Mouse (Mus musculus): ENCODE results near the gene Fut8. TPM values are rescaled to one million over a fixed set of nuclear protein-coding genes. Genes with fewer than 3 reads are reported as not detected.

The Fut8 gene
- polyA plus RNA-seq, 1 experiment from 2014 or later = 28.7 TPM

DNA sequence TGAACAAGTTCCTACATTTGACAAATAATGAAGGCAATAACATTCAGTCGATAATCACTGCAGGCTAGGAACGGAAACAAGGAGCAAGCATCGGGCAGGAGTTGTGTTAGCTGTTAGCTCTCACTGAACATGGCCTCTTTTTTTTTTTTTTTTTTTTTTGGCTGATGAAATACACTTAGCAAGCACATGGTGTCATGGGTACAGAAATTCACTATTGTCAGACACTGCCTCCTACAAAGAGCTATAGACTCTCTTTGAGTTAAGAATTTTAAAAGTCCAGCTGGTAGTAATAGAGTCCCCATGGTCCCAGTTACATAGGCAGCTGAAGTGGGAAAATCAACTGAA, 23.4 kb upstream of the Fut8 start:
- Histone ChIP-seq H3K4me1 (ENCODE audit: control insufficient read depth, insufficient read depth, low read length) (no peaks in the 10 kb centered on the region), H3K9me3 (replicated peaks; ENCODE audit: control insufficient read depth, low read length) (no peaks in the 10 kb centered on the region), H3K36me3 (ENCODE audit: control insufficient read depth, insufficient read depth, low read length) (no peaks in the 10 kb centered on the region), H3K9ac (ENCODE audit: low read length) (no peak overlapping the region), H3K27me3 (replicated peaks; ENCODE audit: control insufficient read depth, insufficient read depth, low read length) (no peaks in the 10 kb centered on the region), H3K27ac (ENCODE audit: low read depth, low read length) (no peak overlapping the region), H3K4me3 (ENCODE audit: low read depth, low read length) (no peak overlapping the region), H3K4me2 (ENCODE audit: low read length) (no peak overlapping the region)
- DNase-seq (ENCODE audit: low spot score) = no peak
- WGBS = 86% methylated on average over 3 of the region's 3 CpGs
- no peak for ATAC-seq

DNA sequence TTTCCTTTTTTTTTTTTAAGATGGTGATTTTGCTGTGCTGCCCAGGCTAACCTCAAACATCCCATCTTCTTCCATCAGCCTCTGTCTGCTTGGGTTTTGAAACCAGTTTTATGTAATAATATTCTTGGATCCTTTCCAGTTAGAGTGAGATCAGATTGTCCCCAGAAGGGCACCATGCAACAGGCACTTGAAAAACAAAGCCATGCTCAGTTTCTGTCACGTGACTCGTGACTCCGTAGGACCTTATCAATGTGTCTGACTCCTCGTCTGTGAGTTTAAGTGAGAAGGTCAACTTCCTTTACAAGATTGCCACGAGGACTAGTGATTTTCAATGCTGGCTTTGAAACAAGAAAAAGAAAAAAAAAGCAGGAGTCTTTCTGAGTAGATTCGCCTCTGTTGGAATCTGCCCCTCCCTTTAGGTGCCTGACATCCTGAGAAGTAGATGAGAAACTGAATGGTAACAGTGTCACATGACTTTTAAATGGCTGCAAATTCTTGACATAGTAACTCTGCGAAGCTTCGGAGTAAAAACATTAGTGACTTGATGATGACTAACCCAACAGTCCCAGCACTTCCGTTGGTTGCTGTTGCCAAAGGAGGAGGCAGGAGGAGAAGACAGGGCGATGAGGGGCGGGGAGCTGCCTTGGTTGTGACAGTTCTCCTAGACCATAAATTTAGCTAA, 21.3 kb upstream of the Fut8 start:
- WGBS = 85% methylated on average over 11 of the region's 11 CpGs
- no peak overlapping the region for H3K9ac ChIP-seq (ENCODE audit: low read length)
- no peaks in the 10 kb centered on the region for H3K36me3 ChIP-seq (ENCODE audit: control insufficient read depth, insufficient read depth, low read length)
- DNase-seq (ENCODE audit: low spot score) = no peak
- H3K4me3 ChIP-seq (ENCODE audit: low read depth, low read length) = no peak overlapping the region
- no peak overlapping the region for H3K27ac ChIP-seq (ENCODE audit: low read depth, low read length)
- no peaks in the 10 kb centered on the region for H3K9me3 ChIP-seq (replicated peaks; ENCODE audit: control insufficient read depth, low read length)
- no peak for ATAC-seq
- no peak overlapping the region for H3K4me2 ChIP-seq (ENCODE audit: low read length)
- H3K4me1 ChIP-seq (ENCODE audit: control insufficient read depth, insufficient read depth, low read length) = no peaks in the 10 kb centered on the region
- no peaks in the 10 kb centered on the region for H3K27me3 ChIP-seq (replicated peaks; ENCODE audit: control insufficient read depth, insufficient read depth, low read length)

DNA sequence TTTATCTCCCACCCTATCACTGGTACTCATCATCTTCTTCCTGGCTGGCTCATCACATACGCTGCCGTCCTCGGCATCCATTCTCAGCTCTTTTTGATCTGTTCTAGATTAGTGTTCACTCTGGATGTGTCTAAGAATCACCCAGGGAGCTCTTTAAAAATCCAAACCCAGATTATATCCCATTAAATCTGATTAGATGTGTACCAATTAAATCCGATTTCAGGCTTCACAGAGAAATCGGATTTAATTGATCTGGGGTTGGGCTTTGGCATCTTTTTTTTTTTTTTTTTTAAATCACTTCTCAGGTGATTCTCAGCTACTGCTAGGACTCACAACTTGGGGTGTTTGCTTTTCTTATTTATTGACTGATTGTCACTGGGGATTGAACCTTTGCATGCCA, 17.3 kb upstream of the Fut8 start:
- Histone ChIP-seq H3K36me3 (ENCODE audit: control insufficient read depth, insufficient read depth, low read length) (no peaks in the 10 kb centered on the region), H3K9ac (ENCODE audit: low read length) (no peak overlapping the region), H3K4me1 (ENCODE audit: control insufficient read depth, insufficient read depth, low read length) (no peaks in the 10 kb centered on the region), H3K9me3 (replicated peaks; ENCODE audit: control insufficient read depth, low read length) (no peaks in the 10 kb centered on the region), H3K27ac (ENCODE audit: low read depth, low read length) (no peak overlapping the region), H3K27me3 (replicated peaks; ENCODE audit: control insufficient read depth, insufficient read depth, low read length) (no peaks in the 10 kb centered on the region), H3K4me3 (ENCODE audit: low read depth, low read length) (no peak overlapping the region), H3K4me2 (ENCODE audit: low read length) (no peak overlapping the region)
- DNase-seq (ENCODE audit: low spot score) = no peak
- WGBS = 79% methylated on average over 5 of the region's 5 CpGs
- no peak for ATAC-seq

DNA sequence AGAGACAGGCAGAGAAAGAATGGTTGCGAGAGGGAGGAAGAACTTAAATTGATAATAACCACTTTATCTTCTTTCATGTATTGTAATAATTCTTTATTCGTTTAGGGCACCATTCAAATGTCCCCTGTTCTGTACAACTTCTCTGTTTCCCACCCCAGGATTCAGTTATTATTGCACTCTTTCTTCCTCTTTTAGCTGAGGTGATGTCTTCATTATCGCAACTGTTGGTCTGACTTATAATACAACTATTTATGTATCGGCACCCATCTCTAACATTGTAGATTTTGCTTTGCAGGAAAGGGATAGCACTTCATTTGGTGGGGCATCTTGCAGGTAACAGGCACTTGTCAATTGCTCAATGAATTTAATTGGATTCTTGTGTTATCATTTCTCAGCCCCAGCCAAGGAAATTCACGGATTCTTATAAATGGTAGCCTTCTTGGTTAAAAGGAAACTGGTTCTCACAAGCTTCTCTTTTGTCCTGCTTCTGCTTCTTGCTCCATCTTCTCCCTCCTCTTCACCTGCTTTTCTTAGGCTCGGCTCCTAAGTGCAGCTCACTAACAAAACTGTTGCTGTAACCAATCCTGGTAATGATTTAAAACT, 15.6 kb upstream of the Fut8 start:
- Histone ChIP-seq H3K4me2 (ENCODE audit: low read length) (no peak overlapping the region), H3K9ac (ENCODE audit: low read length) (no peak overlapping the region), H3K9me3 (replicated peaks; ENCODE audit: control insufficient read depth, low read length) (no peaks in the 10 kb centered on the region), H3K4me3 (ENCODE audit: low read depth, low read length) (no peak overlapping the region), H3K27ac (ENCODE audit: low read depth, low read length) (no peak overlapping the region), H3K36me3 (ENCODE audit: control insufficient read depth, insufficient read depth, low read length) (no peaks in the 10 kb centered on the region), H3K27me3 (replicated peaks; ENCODE audit: control insufficient read depth, insufficient read depth, low read length) (no peaks in the 10 kb centered on the region), H3K4me1 (ENCODE audit: control insufficient read depth, insufficient read depth, low read length) (no peaks in the 10 kb centered on the region)
- 85% methylated on average over 6 of the region's 6 CpGs for WGBS
- ATAC-seq = no peak
- no peak for DNase-seq (ENCODE audit: low spot score)

DNA sequence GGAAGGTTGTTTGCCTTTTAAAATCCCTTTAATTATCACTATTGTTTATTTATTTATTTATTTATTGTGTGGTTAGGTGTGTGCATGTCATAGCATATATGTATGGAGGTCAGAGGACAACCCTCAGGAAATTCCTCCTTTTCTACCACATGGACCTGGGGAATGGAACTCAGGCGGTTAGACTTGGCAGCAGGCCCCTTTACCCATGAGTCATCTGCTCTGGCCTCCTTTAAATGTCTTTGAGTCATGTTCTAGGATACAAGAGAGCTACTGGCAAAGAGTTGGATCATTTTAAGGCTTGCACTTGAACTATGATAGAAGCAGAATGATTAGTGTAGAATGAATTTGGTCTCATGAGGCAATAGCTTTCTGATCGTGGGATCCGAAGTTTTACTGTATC, 14.3 kb upstream of the Fut8 start:
- H3K4me1 ChIP-seq (ENCODE audit: control insufficient read depth, insufficient read depth, low read length) = no peaks in the 10 kb centered on the region
- WGBS = 88% methylated on average over 3 of the region's 3 CpGs
- DNase-seq (ENCODE audit: low spot score) = no peak
- H3K4me3 ChIP-seq (ENCODE audit: low read depth, low read length) = no peak overlapping the region
- H3K36me3 ChIP-seq (ENCODE audit: control insufficient read depth, insufficient read depth, low read length) = no peaks in the 10 kb centered on the region
- no peaks in the 10 kb centered on the region for H3K9me3 ChIP-seq (replicated peaks; ENCODE audit: control insufficient read depth, low read length)
- no peaks in the 10 kb centered on the region for H3K27me3 ChIP-seq (replicated peaks; ENCODE audit: control insufficient read depth, insufficient read depth, low read length)
- no peak overlapping the region for H3K9ac ChIP-seq (ENCODE audit: low read length)
- H3K27ac ChIP-seq (ENCODE audit: low read depth, low read length) = no peak overlapping the region
- H3K4me2 ChIP-seq (ENCODE audit: low read length) = no peak overlapping the region
- no peak for ATAC-seq

DNA sequence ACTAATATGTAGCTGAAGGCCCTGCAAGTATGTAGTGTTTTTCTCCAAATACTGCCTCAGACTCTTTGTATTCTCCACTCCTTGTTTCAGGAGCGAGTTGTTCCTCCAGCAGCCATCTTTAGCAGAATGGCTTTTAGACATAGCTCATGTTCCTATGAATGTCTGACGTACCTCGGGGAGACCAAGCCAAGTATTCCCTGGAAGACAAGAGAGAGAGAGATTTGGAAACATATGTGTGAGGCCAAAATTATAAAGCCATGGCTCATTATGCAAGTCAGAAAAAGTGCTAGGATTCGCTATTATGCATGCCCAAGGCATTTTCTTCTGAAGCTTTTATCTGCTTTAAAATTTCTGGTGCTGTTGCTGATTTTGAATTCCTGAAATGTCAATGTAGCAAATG, 13.8 kb upstream of the Fut8 start:
- Histone ChIP-seq H3K4me3 (ENCODE audit: low read depth, low read length) (no peak overlapping the region), H3K4me1 (ENCODE audit: control insufficient read depth, insufficient read depth, low read length) (no peaks in the 10 kb centered on the region), H3K36me3 (ENCODE audit: control insufficient read depth, insufficient read depth, low read length) (no peaks in the 10 kb centered on the region), H3K9me3 (replicated peaks; ENCODE audit: control insufficient read depth, low read length) (no peaks in the 10 kb centered on the region), H3K4me2 (ENCODE audit: low read length) (no peak overlapping the region), H3K27me3 (replicated peaks; ENCODE audit: control insufficient read depth, insufficient read depth, low read length) (no peaks in the 10 kb centered on the region), H3K27ac (ENCODE audit: low read depth, low read length) (no peak overlapping the region), H3K9ac (ENCODE audit: low read length) (no peak overlapping the region)
- ATAC-seq = no peak
- WGBS = 90% methylated on average over 4 of the region's 4 CpGs
- no peak for DNase-seq (ENCODE audit: low spot score)

DNA sequence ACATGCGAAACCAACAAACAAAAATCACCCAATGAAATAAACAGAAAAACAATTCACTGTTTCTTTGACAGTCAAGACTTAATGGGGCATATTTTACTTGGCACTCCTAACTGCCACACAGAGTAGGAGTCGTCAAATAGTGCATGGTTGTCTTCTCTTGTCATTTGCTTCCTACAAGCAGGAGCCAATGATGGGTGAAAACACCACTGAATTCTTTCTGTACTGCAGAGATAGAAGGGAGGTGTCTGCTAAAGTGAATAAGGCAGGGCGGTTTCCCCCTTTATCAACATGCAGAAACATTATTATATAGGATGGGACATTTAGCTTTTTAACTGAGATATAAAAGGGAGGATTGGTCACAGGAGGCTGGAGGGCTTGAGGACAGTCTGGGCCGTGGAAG, 13.0 kb upstream of the Fut8 start:
- ATAC-seq (no peak), DNase-seq (ENCODE audit: low spot score) (no peak)
- Histone ChIP-seq H3K36me3 (ENCODE audit: control insufficient read depth, insufficient read depth, low read length) (no peaks in the 10 kb centered on the region), H3K27ac (ENCODE audit: low read depth, low read length) (no peak overlapping the region), H3K27me3 (replicated peaks; ENCODE audit: control insufficient read depth, insufficient read depth, low read length) (no peaks in the 10 kb centered on the region), H3K4me3 (ENCODE audit: low read depth, low read length) (no peak overlapping the region), H3K9ac (ENCODE audit: low read length) (no peak overlapping the region), H3K4me1 (ENCODE audit: control insufficient read depth, insufficient read depth, low read length) (no peaks in the 10 kb centered on the region), H3K9me3 (replicated peaks; ENCODE audit: control insufficient read depth, low read length) (no peaks in the 10 kb centered on the region), H3K4me2 (ENCODE audit: low read length) (no peak overlapping the region)
- WGBS = 77% methylated on average over 4 of the region's 4 CpGs

DNA sequence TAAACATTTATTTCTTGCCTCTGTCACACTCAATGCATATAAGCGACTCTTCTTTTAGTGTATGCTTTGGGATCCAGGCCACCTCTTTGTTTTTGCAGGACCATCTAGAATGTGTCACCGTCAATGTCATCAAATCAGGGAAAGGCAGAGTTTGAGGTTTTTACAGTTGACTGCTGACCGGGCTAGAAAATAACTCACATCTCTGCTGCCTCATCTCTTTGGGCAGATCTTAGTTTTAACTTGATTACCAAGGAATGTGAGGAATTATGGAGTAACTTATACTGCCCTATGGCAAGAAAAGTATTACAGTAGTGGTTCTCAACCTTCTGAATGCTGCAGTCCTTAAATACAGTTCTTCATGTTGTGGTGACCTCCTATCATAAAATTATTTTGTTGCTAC, 12.2 kb upstream of the Fut8 start:
- Histone ChIP-seq H3K27ac (ENCODE audit: low read depth, low read length) (no peak overlapping the region), H3K27me3 (replicated peaks; ENCODE audit: control insufficient read depth, insufficient read depth, low read length) (no peaks in the 10 kb centered on the region), H3K4me1 (ENCODE audit: control insufficient read depth, insufficient read depth, low read length) (no peaks in the 10 kb centered on the region), H3K4me2 (ENCODE audit: low read length) (no peak overlapping the region), H3K9ac (ENCODE audit: low read length) (no peak overlapping the region), H3K9me3 (replicated peaks; ENCODE audit: control insufficient read depth, low read length) (no peaks in the 10 kb centered on the region), H3K4me3 (ENCODE audit: low read depth, low read length) (no peak overlapping the region), H3K36me3 (ENCODE audit: control insufficient read depth, insufficient read depth, low read length) (no peaks in the 10 kb centered on the region)
- ATAC-seq (no peak), DNase-seq (ENCODE audit: low spot score) (no peak)
- WGBS = 89% methylated on average over 3 of the region's 3 CpGs

DNA sequence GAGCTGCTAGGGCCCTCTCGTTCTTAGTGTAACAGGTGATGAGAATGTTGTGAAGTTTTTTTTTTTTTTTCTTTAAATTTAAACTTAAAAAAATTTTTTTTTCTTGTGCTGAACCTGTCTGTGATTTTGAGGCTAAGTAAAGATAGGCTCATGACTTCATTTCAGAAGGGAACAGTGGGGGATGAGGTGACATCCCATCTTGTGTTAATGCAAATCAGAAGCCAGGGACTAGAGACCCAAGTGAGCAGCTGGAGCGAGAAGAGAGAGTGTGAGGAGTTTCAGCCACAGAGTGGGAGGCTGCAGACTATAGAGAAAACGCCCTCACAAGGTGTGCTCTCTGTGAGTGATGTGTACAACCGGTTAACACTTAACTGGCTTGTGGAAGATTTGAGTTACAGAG, 2.0 kb upstream of the Fut8 start:
- no peak overlapping the region for H3K9ac ChIP-seq (ENCODE audit: low read length)
- H3K27ac ChIP-seq (ENCODE audit: low read depth, low read length) = no peak overlapping the region
- no peaks in the 10 kb centered on the region for H3K27me3 ChIP-seq (replicated peaks; ENCODE audit: control insufficient read depth, insufficient read depth, low read length)
- DNase-seq (ENCODE audit: low spot score) (no peak), ATAC-seq (no peak)
- no peak overlapping the region for H3K4me3 ChIP-seq (ENCODE audit: low read depth, low read length)
- H3K9me3 ChIP-seq (replicated peaks; ENCODE audit: control insufficient read depth, low read length) = no peaks in the 10 kb centered on the region
- H3K4me1 ChIP-seq (ENCODE audit: control insufficient read depth, insufficient read depth, low read length) = no peaks in the 10 kb centered on the region
- 62% methylated on average over 4 of the region's 4 CpGs for WGBS
- no peak overlapping the region for H3K4me2 ChIP-seq (ENCODE audit: low read length)
- H3K36me3 ChIP-seq (ENCODE audit: control insufficient read depth, insufficient read depth, low read length) = no peaks in the 10 kb centered on the region

Data from forebrain, embryonic 14.5 days (tissue).